Mouse (Mus musculus) liver, postnatal 0 days (tissue): Measurements from ENCODE around the gene Ppif.

Source experiments
- CTCF ChIP-seq: sonication (generic); IDR thresholded peaks from 2 replicates; pipeline ENCODE4 v1.5.1; 2016; ENCODE audit warnings: antibody characterized with exemption, low read depth
- EP300 ChIP-seq: IDR thresholded peaks from 2 replicates; pipeline ENCODE4 v1.6.1; 2016; ENCODE audit warnings: antibody characterized with exemption, low read depth, mild to moderate bottlenecking

GRCm38 (mm10) chr14:25716528-25716927, 22.6 kb downstream of the Ppif start:
- TF ChIP-seq CTCF (no peak), EP300 (no peak)
